ENCODE assay signal across 18 mouse cellular contexts in the genomic region with DNA sequence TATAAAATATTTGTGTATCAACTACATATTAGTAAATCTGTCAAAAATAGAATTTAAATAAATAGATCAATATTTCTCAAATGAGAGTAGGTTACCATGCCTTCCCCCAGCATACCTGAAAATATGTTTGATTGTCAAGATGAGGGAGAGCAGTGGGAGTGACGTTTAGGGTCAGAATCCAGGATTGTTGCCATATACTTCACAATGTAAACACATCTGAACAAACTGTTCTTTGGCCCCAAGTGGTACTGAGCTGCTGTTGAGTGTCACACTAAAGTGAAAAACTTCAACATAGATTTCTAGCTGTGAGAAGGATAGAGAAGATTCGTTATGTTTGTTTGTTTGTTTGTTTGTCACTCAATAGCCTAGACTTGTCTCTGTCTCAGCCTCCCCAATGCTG.
DNase-seq lines count a peak whose midpoint lies in the region; ATAC-seq and TF ChIP-seq lines count a peak whose summit lies in the region.
"Had no signal": no experiment of that assay in that cellular context is flagged by ENCODE, and none has a peak within 500 bp of the region (broad histone marks: within the 10 kb centered on the region; RNA-seq: fewer than 3 reads in every experiment).

No protein-coding gene starts in this region.

- H3K9me3 ChIP-seq in liver, embryonic 12.5 days (replicated peaks) = no peaks in the 10 kb centered on the region
- no peaks in the 10 kb centered on the region for H3K9me3 ChIP-seq in liver, embryonic 14.5 days (ENCODE audit: control insufficient read depth, low read length)
- no peaks in the 10 kb centered on the region for H3K9me3 ChIP-seq in liver, postnatal 0 days (ENCODE audit: low read length)
- H3K9me3 ChIP-seq in hindbrain, embryonic 12.5 days (replicated peaks) = no peaks in the 10 kb centered on the region
- H3K9me3 ChIP-seq: embryonic facial prominence, embryonic 10.5 days; embryonic facial prominence, embryonic 12.5 days; forebrain, embryonic 13.5 days; forebrain, embryonic 15.5 days had no signal

- H3K4me1 ChIP-seq in liver, embryonic 12.5 days = no peaks in the 10 kb centered on the region
- H3K4me1 ChIP-seq in liver, embryonic 14.5 days (replicated peaks; ENCODE audit: control insufficient read depth in 2 of 2, insufficient read depth in 2 of 2, low read length in 1 of 2) = no peaks in the 10 kb centered on the region
- H3K4me1 ChIP-seq in liver, postnatal 0 days (ENCODE audit: insufficient read depth) = no peaks in the 10 kb centered on the region
- H3K4me1 ChIP-seq in hindbrain, embryonic 12.5 days = no peaks in the 10 kb centered on the region
- H3K4me1 ChIP-seq: embryonic facial prominence, embryonic 10.5 days; embryonic facial prominence, embryonic 12.5 days; forebrain, embryonic 13.5 days; forebrain, embryonic 15.5 days had no signal

- H3K4me3 ChIP-seq in liver, embryonic 12.5 days = no peak overlapping the region
- H3K4me3 ChIP-seq in liver, embryonic 14.5 days (ENCODE audit: insufficient read depth in 1 of 2, low read depth in 2 of 2, low read length in 2 of 2) = no peak overlapping the region
- no peak overlapping the region for H3K4me3 ChIP-seq in liver, postnatal 0 days (ENCODE audit: low read depth, low read length)
- no peak overlapping the region for H3K4me3 ChIP-seq in hindbrain, embryonic 12.5 days
- H3K4me3 ChIP-seq: embryonic facial prominence, embryonic 10.5 days; embryonic facial prominence, embryonic 12.5 days; forebrain, embryonic 13.5 days; forebrain, embryonic 15.5 days had no signal

- H3K27me3 ChIP-seq in liver, embryonic 12.5 days (replicated peaks) = no peaks in the 10 kb centered on the region
- H3K27me3 ChIP-seq in liver, embryonic 14.5 days (ENCODE audit: control insufficient read depth, insufficient read depth, low read length) = no peaks in the 10 kb centered on the region
- no peaks in the 10 kb centered on the region for H3K27me3 ChIP-seq in liver, postnatal 0 days (ENCODE audit: insufficient read depth, low read length)
- no peaks in the 10 kb centered on the region for H3K27me3 ChIP-seq in hindbrain, embryonic 12.5 days
- H3K27me3 ChIP-seq: embryonic facial prominence, embryonic 12.5 days; forebrain, embryonic 13.5 days; forebrain, embryonic 15.5 days had no signal

- H3K36me3 ChIP-seq in liver, embryonic 12.5 days = no peaks in the 10 kb centered on the region
- no peaks in the 10 kb centered on the region for H3K36me3 ChIP-seq in liver, embryonic 14.5 days (replicated peaks; ENCODE audit: control insufficient read depth, insufficient read depth, low read depth)
- H3K36me3 ChIP-seq in liver, postnatal 0 days (replicated peaks; ENCODE audit: insufficient read depth, low read length) = no peaks in the 10 kb centered on the region
- no peaks in the 10 kb centered on the region for H3K36me3 ChIP-seq in hindbrain, embryonic 12.5 days
- H3K36me3 ChIP-seq: embryonic facial prominence, embryonic 10.5 days; embryonic facial prominence, embryonic 12.5 days; forebrain, embryonic 15.5 days had no signal

- no peak overlapping the region for H3K4me2 ChIP-seq in liver, embryonic 12.5 days
- no peak overlapping the region for H3K4me2 ChIP-seq in liver, embryonic 14.5 days (ENCODE audit: low read depth)
- H3K4me2 ChIP-seq in liver, postnatal 0 days (ENCODE audit: low read depth, low read length) = no peak overlapping the region
- no peak overlapping the region for H3K4me2 ChIP-seq in hindbrain, embryonic 12.5 days (replicated peaks)
- H3K4me2 ChIP-seq: embryonic facial prominence, embryonic 12.5 days; forebrain, embryonic 13.5 days; forebrain, embryonic 15.5 days had no signal

- ATAC-seq in liver, embryonic 12.5 days = peak; percentile 35; the same call in 1 of the 2 replicates
- peak; percentile 41; the same call in 1 of the 2 replicates for ATAC-seq in liver, embryonic 14.5 days (ENCODE audit: insufficient read depth)
- peak; percentile 95 for ATAC-seq in liver, postnatal 0 days
- ATAC-seq in hindbrain, embryonic 12.5 days (ENCODE audit: low FRiP score) = no peak
- ATAC-seq: forebrain, embryonic 13.5 days; forebrain, embryonic 15.5 days had no signal

- no peak overlapping the region for H3K9ac ChIP-seq in liver, embryonic 12.5 days
- H3K9ac ChIP-seq in liver, embryonic 14.5 days (replicated peaks) = no peak overlapping the region
- no peak overlapping the region for H3K9ac ChIP-seq in liver, postnatal 0 days (replicated peaks)
- no peak overlapping the region for H3K9ac ChIP-seq in hindbrain, embryonic 12.5 days
- H3K9ac ChIP-seq: embryonic facial prominence, embryonic 12.5 days; forebrain, embryonic 13.5 days; forebrain, embryonic 15.5 days had no signal

- 39% methylated on average over 2 of the region's 2 CpGs for WGBS in liver, embryonic 12.5 days (ENCODE audit: insufficient replicate concordance)
- WGBS in liver, embryonic 14.5 days (ENCODE audit: insufficient replicate concordance) = 39% methylated on average over 2 of the region's 2 CpGs
- WGBS in liver, postnatal 0 days (ENCODE audit: insufficient replicate concordance) = 36% methylated on average over 2 of the region's 2 CpGs
- 75% methylated on average over 2 of the region's 2 CpGs for WGBS in hindbrain, embryonic 12.5 days

- no peak for TF ChIP-seq CTCF in liver, embryonic 14.5 days (IDR thresholded peaks at IDR 0.05; ENCODE audit: low read depth)
- TF ChIP-seq CTCF in liver, postnatal 0 days (IDR thresholded peaks at IDR 0.05; ENCODE audit: low read depth) = no peak

- H3K27ac ChIP-seq in liver, embryonic 12.5 days = no peak overlapping the region
- no peak overlapping the region for H3K27ac ChIP-seq in liver, embryonic 14.5 days
- H3K27ac ChIP-seq in liver, postnatal 0 days (ENCODE audit: low read depth) = peak overlapping the region; percentile 62
- no peak overlapping the region for H3K27ac ChIP-seq in hindbrain, embryonic 12.5 days
- H3K27ac ChIP-seq: embryonic facial prominence, embryonic 10.5 days; embryonic facial prominence, embryonic 12.5 days; forebrain, embryonic 13.5 days; forebrain, embryonic 15.5 days had no signal

- TF ChIP-seq EP300 in liver, embryonic 14.5 days (IDR thresholded peaks at IDR 0.05; ENCODE audit: low read depth) = no peak
- peak; percentile 37; the same call in 1 of the 2 replicates for TF ChIP-seq EP300 in liver, postnatal 0 days (IDR thresholded peaks at IDR 0.05; ENCODE audit: low read depth)

- DNase-seq in liver = no peak
- DNase-seq in liver, embryonic 14.5 days (ENCODE audit: low read depth in 3 of 3, low spot score in 3 of 3) = peak in 1 of 3 experiments; percentile 7
- DNase-seq in liver, postnatal 0 days = no peak
- DNase-seq in kidney, adult 18-20 months = no peak
- DNase-seq: adrenal gland, adult 2 months; adrenal gland, postnatal 14 days; adrenal gland, postnatal 36 days; cerebellum, adult 11-12 months; cerebellum, adult 2 months; cerebellum, adult 9-10 months; cerebellum, postnatal 10 days; cerebellum, postnatal 25 days had no signal
